Mouse (Mus musculus) hindbrain, embryonic 12.5 days (tissue): ENCODE measurements around the gene Mob2. TPM values are rescaled to one million over a fixed set of nuclear protein-coding genes. Genes with fewer than 3 reads are reported as not detected.

ENCODE experiments used
- ATAC-seq: fragments of 200-750 bp; cut with Nextera tagmentation; 2 replicates; pipeline ENCODE4 v1.8.0; 2017; ENCODE audit warnings: moderate TSS enrichment; ENCODE audit not compliant: low FRiP score
- H3K27ac ChIP-seq: fragments of 300-500 bp; sonication (generic); 2 replicates; pipeline ENCODE4 v1.5.1; 2016; ENCODE audit warnings: mild to moderate bottlenecking
- H3K27me3 ChIP-seq: fragments of 300-500 bp; sonication (generic); 2 replicates; pipeline ENCODE4 v1.6.1; 2016; ENCODE audit warnings: mild to moderate bottlenecking
- H3K36me3 ChIP-seq: fragments of 300-500 bp; sonication (generic); 2 replicates; pipeline ENCODE4 v1.6.1; 2016; ENCODE audit warnings: mild to moderate bottlenecking
- H3K4me1 ChIP-seq: fragments of 300-500 bp; sonication (generic); 2 replicates; pipeline ENCODE4 v1.6.1; 2016
- H3K4me2 ChIP-seq: fragments of 300-500 bp; sonication (generic); replicated peaks from 2 replicates; pipeline ENCODE4 v1.6.1; 2016; ENCODE audit warnings: mild to moderate bottlenecking
- H3K4me3 ChIP-seq: fragments of 300-500 bp; sonication (generic); 2 replicates; pipeline ENCODE4 v1.5.1; 2016; ENCODE audit warnings: mild to moderate bottlenecking
- H3K9ac ChIP-seq: fragments of 300-500 bp; sonication (generic); 2 replicates; pipeline ENCODE4 v1.6.1; 2016; ENCODE audit warnings: mild to moderate bottlenecking, moderate library complexity
- H3K9me3 ChIP-seq: fragments of 300-500 bp; sonication (generic); replicated peaks from 2 replicates; pipeline ENCODE4 v1.6.1; 2016; ENCODE audit warnings: mild to moderate bottlenecking
- WGBS: fragments of 180-500 bp; shearing (Covaris S2); methylation state at CpG from one replicate; pipeline ENCODE4 v1.1.7; 2016; 5-methylcytosine and 5-hydroxymethylcytosine counted together
- polyA plus RNA-seq: library from polyadenylated mRNA; unstranded; fragments of >200 nt; fragmentation: Nextera tagmentation; extraction: Ambion mirVana; gene quantifications from 2 replicates; pipeline ENCODE4 v1.2.1, GENCODE M21; 2016

Gene Mob2
- polyA plus RNA-seq, 1 experiment from 2014 or later = 48.0 TPM

DNA sequence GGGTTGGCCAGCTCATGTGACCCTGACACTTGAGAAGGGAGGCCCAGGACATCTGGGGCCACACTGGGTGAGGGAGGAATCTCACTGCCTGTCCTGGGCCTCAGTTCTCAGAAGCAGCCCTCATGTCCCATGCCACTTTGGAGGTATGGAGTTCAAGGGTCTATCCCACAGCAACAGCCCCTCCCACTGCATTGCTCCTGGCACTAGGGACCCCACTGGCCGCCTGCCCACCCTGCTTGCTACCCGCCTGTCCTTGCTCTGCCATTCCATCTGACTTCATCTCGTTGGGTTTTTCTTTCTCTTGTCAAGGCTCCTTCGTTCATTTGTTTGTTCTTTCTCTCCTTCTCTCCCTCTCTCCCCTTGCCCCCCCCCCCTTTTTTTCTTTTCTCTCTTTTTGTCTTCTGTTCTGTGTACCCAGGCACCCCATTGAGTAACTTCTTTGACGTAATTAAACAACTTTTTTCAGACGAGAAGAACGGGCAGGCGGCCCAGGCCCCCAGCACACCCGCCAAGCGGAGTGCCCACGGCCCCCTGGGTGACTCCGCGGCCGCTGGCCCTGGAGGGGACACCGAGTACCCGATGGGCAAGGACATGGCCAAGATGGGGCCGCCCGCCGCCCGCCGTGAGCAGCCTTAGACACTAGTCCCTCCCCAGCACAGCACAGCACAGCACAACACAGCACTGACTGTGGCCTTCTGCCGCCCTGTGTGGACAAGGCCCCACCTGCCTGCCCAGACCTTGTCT is 59.1 kb downstream of the Mob2 start:
- 74% methylated on average over 20 of the region's 22 CpGs for WGBS
- H3K36me3 ChIP-seq = peaks cover 79% of the 10 kb centered on the region
- no peaks in the 10 kb centered on the region for H3K4me1 ChIP-seq
- no peak overlapping the region for H3K4me3 ChIP-seq
- peak overlapping the region; percentile 12; the same call in 1 of the 2 replicates for H3K27ac ChIP-seq
- H3K9me3 ChIP-seq = no peaks in the 10 kb centered on the region
- no peak for ATAC-seq
- no peak overlapping the region for H3K4me2 ChIP-seq
- no peak overlapping the region for H3K9ac ChIP-seq
- H3K27me3 ChIP-seq = no peaks in the 10 kb centered on the region

- Histone ChIP-seq H3K9me3 (no peaks in the 10 kb centered on the region), H3K4me2 (no peak overlapping the region), H3K27me3 (no peaks in the 10 kb centered on the region), H3K4me3 (no peak overlapping the region), H3K9ac (no peak overlapping the region), H3K27ac (no peak overlapping the region), H3K36me3 (peaks cover 90% of the 10 kb centered on the region), H3K4me1 (no peaks in the 10 kb centered on the region)
- WGBS = 91% methylated on average over 3 of the region's 3 CpGs
- ATAC-seq = no peak
Measured at GRCm38 (mm10) chr7:142000661-142001060, 60.2 kb downstream of the Mob2 start.

DNA sequence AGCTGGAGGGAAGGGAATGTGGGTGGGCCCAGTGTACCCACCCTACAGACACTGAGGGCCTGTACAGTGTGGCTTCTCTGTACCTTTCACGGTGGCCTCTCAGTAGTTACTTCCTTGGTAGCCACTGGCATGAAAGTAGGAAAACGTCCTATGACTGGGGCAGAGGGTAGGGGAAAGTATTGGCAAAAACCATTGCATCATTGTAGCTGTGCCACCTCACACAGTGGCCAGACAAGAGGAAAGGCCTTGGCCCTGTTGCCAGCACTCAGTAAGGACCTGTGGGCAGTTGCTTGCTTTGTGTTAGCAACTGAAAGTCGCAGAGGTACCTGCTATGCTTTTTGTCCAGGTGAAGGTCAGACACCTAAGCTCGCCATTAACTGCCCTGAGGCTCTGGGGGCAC is 66.7 kb downstream of the Mob2 start:
- ATAC-seq = no peak
- 90% methylated on average over 4 of the region's 4 CpGs for WGBS

DNA sequence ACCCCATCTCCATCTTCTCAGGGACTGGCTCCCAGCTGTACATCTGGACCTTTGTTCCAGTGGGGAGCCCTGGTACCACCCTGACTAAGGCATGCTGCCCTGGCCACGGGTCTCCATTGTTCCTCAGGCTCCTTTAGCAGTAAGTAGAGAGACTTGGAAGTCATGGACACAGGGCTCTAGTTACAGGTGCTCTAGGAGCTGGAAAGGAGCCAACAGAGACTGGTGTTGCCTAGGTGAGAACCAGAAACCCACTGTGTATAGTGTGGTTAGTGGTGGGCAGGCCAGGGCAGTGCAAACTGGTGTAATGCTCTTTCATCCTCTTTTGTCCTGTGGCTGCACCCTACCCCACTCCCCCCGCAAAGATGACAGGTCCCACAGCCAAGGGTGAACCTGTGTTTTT is 69.7 kb downstream of the Mob2 start:
- ATAC-seq = no peak
- H3K36me3 ChIP-seq = peaks cover 96% of the 10 kb centered on the region
- WGBS = 85% methylated on average over 2 of the region's 2 CpGs
- H3K27ac ChIP-seq = no peak overlapping the region
- H3K9ac ChIP-seq = no peak overlapping the region
- no peaks in the 10 kb centered on the region for H3K27me3 ChIP-seq
- H3K4me1 ChIP-seq = no peaks in the 10 kb centered on the region
- no peaks in the 10 kb centered on the region for H3K9me3 ChIP-seq
- no peak overlapping the region for H3K4me2 ChIP-seq
- H3K4me3 ChIP-seq = no peak overlapping the region

More for the DNA sequence above, 66.7 kb downstream of the Mob2 start:
- no peaks in the 10 kb centered on the region for H3K9me3 ChIP-seq
- H3K9ac ChIP-seq = no peak overlapping the region
- H3K4me1 ChIP-seq = no peaks in the 10 kb centered on the region
- no peak overlapping the region for H3K4me2 ChIP-seq
- H3K36me3 ChIP-seq = peaks cover 98% of the 10 kb centered on the region
- no peaks in the 10 kb centered on the region for H3K27me3 ChIP-seq
- H3K4me3 ChIP-seq = no peak overlapping the region
- H3K27ac ChIP-seq = no peak overlapping the region

- H3K36me3 ChIP-seq = peaks cover 91% of the 10 kb centered on the region
- H3K9me3 ChIP-seq = no peaks in the 10 kb centered on the region
- no peak overlapping the region for H3K4me2 ChIP-seq
- no peak for ATAC-seq
- H3K27me3 ChIP-seq = no peaks in the 10 kb centered on the region
- 86% methylated on average over 7 of the region's 7 CpGs for WGBS
- H3K4me3 ChIP-seq = no peak overlapping the region
- H3K9ac ChIP-seq = no peak overlapping the region
- no peaks in the 10 kb centered on the region for H3K4me1 ChIP-seq
- no peak overlapping the region for H3K27ac ChIP-seq
Measured at GRCm38 (mm10) chr7:141988314-141988806, 72.5 kb downstream of the Mob2 start.

- no peaks in the 10 kb centered on the region for H3K9me3 ChIP-seq
- WGBS = 93% methylated on average over 7 of the region's 7 CpGs
- no peaks in the 10 kb centered on the region for H3K4me1 ChIP-seq
- H3K9ac ChIP-seq = no peak overlapping the region
- H3K4me2 ChIP-seq = no peak overlapping the region
- no peak for ATAC-seq
- peaks cover 34% of the 10 kb centered on the region for H3K36me3 ChIP-seq
- no peak overlapping the region for H3K27ac ChIP-seq
- no peak overlapping the region for H3K4me3 ChIP-seq
- no peaks in the 10 kb centered on the region for H3K27me3 ChIP-seq
Measured at GRCm38 (mm10) chr7:141981237-141981636, 79.6 kb downstream of the Mob2 start.

- no peaks in the 10 kb centered on the region for H3K9me3 ChIP-seq
- no peak for ATAC-seq
- no peaks in the 10 kb centered on the region for H3K4me1 ChIP-seq
- H3K4me3 ChIP-seq = no peak overlapping the region
- no peak overlapping the region for H3K4me2 ChIP-seq
- WGBS = 88% methylated on average over 4 of the region's 4 CpGs
- H3K27ac ChIP-seq = no peak overlapping the region
- H3K9ac ChIP-seq = no peak overlapping the region
- H3K27me3 ChIP-seq = no peaks in the 10 kb centered on the region
- peaks cover 14% of the 10 kb centered on the region for H3K36me3 ChIP-seq
Measured at GRCm38 (mm10) chr7:141979247-141979646, 81.6 kb downstream of the Mob2 start.

DNA sequence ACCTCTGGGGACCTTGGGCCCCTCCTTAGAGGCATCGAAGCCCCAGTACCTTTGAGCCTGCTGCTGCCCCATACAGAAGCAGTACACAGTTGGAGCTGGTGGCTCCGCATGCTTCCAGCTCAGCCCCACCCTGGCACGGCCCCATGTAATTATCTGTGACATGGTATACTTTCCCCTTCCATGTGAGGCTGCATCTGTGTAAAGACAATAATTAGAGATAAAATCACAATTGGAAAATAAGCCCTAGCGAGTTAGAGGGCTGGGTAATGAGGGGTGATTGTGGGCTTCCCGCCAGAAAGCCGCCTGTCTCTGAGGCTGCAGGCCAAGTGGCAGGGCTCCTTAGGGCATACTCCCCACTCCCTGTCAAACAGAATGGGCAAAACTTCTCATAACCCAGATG is 82.9 kb downstream of the Mob2 start:
- H3K4me1 ChIP-seq = no peaks in the 10 kb centered on the region
- 77% methylated on average over 6 of the region's 6 CpGs for WGBS
- no peak overlapping the region for H3K4me2 ChIP-seq
- H3K27me3 ChIP-seq = no peaks in the 10 kb centered on the region
- no peak overlapping the region for H3K9ac ChIP-seq
- no peak overlapping the region for H3K27ac ChIP-seq
- no peaks in the 10 kb centered on the region for H3K9me3 ChIP-seq
- ATAC-seq = no peak
- H3K4me3 ChIP-seq = no peak overlapping the region
- H3K36me3 ChIP-seq = peaks cover 10% of the 10 kb centered on the region; the same call in 1 of the 2 replicates

- no peaks in the 10 kb centered on the region for H3K27me3 ChIP-seq
- H3K9ac ChIP-seq = no peak overlapping the region
- no peak overlapping the region for H3K27ac ChIP-seq
- no peaks in the 10 kb centered on the region for H3K9me3 ChIP-seq
- ATAC-seq = peak; percentile 23; the same call in 1 of the 2 replicates
- H3K4me3 ChIP-seq = no peak overlapping the region
- peaks cover 32% of the 10 kb centered on the region for H3K4me1 ChIP-seq
- 46% methylated on average over 7 of the region's 7 CpGs for WGBS
- H3K4me2 ChIP-seq = no peak overlapping the region
- H3K36me3 ChIP-seq = no peaks in the 10 kb centered on the region
Measured at GRCm38 (mm10) chr7:141972831-141973619, 87.8 kb downstream of the Mob2 start.

GRCm38 (mm10) chr7:141966281-141966680 is 94.6 kb downstream of the Mob2 start:
- peaks cover 83% of the 10 kb centered on the region for H3K4me1 ChIP-seq
- 88% methylated on average over 2 of the region's 2 CpGs for WGBS
- no peak for ATAC-seq
- H3K27me3 ChIP-seq = no peaks in the 10 kb centered on the region
- H3K27ac ChIP-seq = no peak overlapping the region
- H3K9ac ChIP-seq = no peak overlapping the region
- no peaks in the 10 kb centered on the region for H3K9me3 ChIP-seq
- no peak overlapping the region for H3K4me3 ChIP-seq
- no peak overlapping the region for H3K4me2 ChIP-seq
- H3K36me3 ChIP-seq = no peaks in the 10 kb centered on the region

GRCm38 (mm10) chr7:141962521-141962920 is 98.3 kb downstream of the Mob2 start:
- Histone ChIP-seq H3K4me2 (no peak overlapping the region), H3K4me1 (peaks cover 87% of the 10 kb centered on the region), H3K36me3 (no peaks in the 10 kb centered on the region), H3K9ac (no peak overlapping the region), H3K9me3 (no peaks in the 10 kb centered on the region), H3K27me3 (no peaks in the 10 kb centered on the region), H3K4me3 (no peak overlapping the region), H3K27ac (no peak overlapping the region)
- ATAC-seq = peak; percentile 43
- 84% methylated on average over 3 of the region's 3 CpGs for WGBS

DNA sequence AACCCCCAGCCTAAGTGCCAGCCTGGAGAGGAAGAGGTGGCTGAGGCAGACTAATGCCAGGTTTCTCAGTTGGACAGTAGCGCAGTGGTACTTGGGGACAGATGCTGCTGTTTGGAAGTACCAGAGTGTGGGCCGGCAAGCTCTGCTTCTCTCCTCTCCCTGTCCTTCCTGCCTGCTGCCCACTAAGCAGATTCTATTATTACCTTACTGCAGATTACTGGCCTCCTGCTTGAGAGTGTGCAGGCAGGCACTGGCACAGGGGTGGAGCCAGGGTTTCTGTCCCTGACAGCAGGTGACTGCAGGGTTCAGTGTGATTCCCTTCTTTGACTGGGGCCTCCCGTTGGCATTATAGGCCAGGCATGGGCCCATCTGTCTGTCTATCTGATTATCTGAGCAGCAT is 99.4 kb downstream of the Mob2 start:
- WGBS = 77% methylated on average over 3 of the region's 3 CpGs
- Histone ChIP-seq H3K4me3 (no peak overlapping the region), H3K36me3 (no peaks in the 10 kb centered on the region), H3K27me3 (no peaks in the 10 kb centered on the region), H3K9ac (peak overlapping the region; percentile 10; the same call in 1 of the 2 replicates), H3K4me2 (no peak overlapping the region), H3K4me1 (peaks cover 91% of the 10 kb centered on the region), H3K27ac (no peak overlapping the region), H3K9me3 (no peaks in the 10 kb centered on the region)
- no peak for ATAC-seq
